Mouse (Mus musculus): ENCODE results near the gene Man1a. TPM values are rescaled to one million over a fixed set of nuclear protein-coding genes. Genes with fewer than 3 reads are reported as not detected.
A peak's percentile ranks its signal among the peaks of the same experiment; 100 is the strongest.

The Man1a gene
- polyA plus RNA-seq, 1 experiment from 2014 or later, result 3.0 TPM

DNA sequence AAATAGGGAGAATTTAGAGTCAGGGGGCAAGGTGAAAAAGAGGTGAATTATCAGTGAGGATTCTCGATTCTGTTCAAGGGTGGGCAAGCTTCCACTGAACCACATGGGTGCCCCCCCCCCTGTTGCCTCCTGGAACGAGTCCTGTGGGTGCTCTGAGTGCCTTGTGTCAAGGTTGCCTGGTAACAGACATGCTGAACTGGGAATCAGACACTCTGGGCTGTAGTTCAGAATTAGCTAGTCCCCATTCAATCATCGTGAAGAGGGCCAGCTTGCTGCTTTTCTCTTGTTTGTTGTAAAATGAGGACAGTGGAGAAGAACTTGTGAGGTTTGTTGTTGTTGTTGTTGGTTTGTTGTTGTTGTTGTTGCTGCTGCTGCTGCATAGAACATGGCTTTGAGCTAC, 92.3 kb downstream of the Man1a start:
- no peak for ATAC-seq (ENCODE audit: low read depth)
- Histone ChIP-seq H3K27ac (ENCODE audit: low read length) (no peak overlapping the region), H3K4me1 (replicated peaks; ENCODE audit: control insufficient read depth, insufficient read depth, low read length) (no peaks in the 10 kb centered on the region), H3K36me3 (ENCODE audit: control insufficient read depth, insufficient read depth, low read length) (no peaks in the 10 kb centered on the region), H3K27me3 (ENCODE audit: control insufficient read depth, insufficient read depth, low read depth, low read length) (no peaks in the 10 kb centered on the region), H3K9me3 (ENCODE audit: control insufficient read depth, low read length) (no peaks in the 10 kb centered on the region), H3K9ac (ENCODE audit: low read length) (no peak overlapping the region), H3K4me2 (ENCODE audit: low read depth, low read length) (no peak overlapping the region), H3K4me3 (ENCODE audit: low read length) (no peak overlapping the region)
- WGBS, result 44% methylated on average over 3 of the region's 3 CpGs

DNA sequence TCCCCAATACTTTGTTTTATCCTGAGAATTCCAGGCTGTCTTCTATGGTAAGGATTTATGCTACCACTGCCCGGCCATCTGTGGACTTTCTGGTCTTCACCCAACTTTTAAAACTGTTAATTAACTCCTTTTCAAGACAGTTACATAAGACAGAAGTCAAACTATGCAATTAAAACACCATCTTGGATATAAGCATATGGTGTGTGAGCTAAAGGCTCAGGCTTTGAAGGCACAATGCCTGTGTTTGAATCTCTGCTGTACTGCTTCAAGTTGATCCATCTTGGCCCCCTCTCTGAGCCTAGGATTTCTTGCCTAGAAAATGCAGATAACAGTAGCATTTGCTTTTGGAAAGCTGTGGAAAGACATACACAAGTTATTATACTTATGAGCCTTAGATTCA, 97.8 kb downstream of the Man1a start:
- H3K4me1 ChIP-seq (replicated peaks; ENCODE audit: control insufficient read depth, insufficient read depth, low read length), result no peaks in the 10 kb centered on the region; the same call in 1 of the 2 replicates
- 76% methylated on average over 1 of the region's 1 CpGs for WGBS
- no peak overlapping the region for H3K27ac ChIP-seq (ENCODE audit: low read length)
- H3K4me3 ChIP-seq (ENCODE audit: low read length), result no peak overlapping the region
- no peak overlapping the region for H3K9ac ChIP-seq (ENCODE audit: low read length)
- ATAC-seq (ENCODE audit: low read depth), result no peak
- no peaks in the 10 kb centered on the region for H3K9me3 ChIP-seq (ENCODE audit: control insufficient read depth, low read length)
- H3K27me3 ChIP-seq (ENCODE audit: control insufficient read depth, insufficient read depth, low read depth, low read length), result no peaks in the 10 kb centered on the region
- no peaks in the 10 kb centered on the region for H3K36me3 ChIP-seq (ENCODE audit: control insufficient read depth, insufficient read depth, low read length)
- H3K4me2 ChIP-seq (ENCODE audit: low read depth, low read length), result no peak overlapping the region

GRCm38 (mm10) chr10:53974180-53974579, 102.2 kb downstream of the Man1a start:
- no peaks in the 10 kb centered on the region for H3K27me3 ChIP-seq (ENCODE audit: control insufficient read depth, insufficient read depth, low read depth, low read length)
- no peak overlapping the region for H3K9ac ChIP-seq (ENCODE audit: low read length)
- H3K9me3 ChIP-seq (ENCODE audit: control insufficient read depth, low read length), result no peaks in the 10 kb centered on the region
- H3K4me2 ChIP-seq (ENCODE audit: low read depth, low read length), result no peak overlapping the region
- H3K27ac ChIP-seq (ENCODE audit: low read length), result no peak overlapping the region
- H3K36me3 ChIP-seq (ENCODE audit: control insufficient read depth, insufficient read depth, low read length), result no peaks in the 10 kb centered on the region
- H3K4me1 ChIP-seq (replicated peaks; ENCODE audit: control insufficient read depth, insufficient read depth, low read length), result no peaks in the 10 kb centered on the region; the same call in 1 of the 2 replicates
- no peak overlapping the region for H3K4me3 ChIP-seq (ENCODE audit: low read length)
- ATAC-seq (ENCODE audit: low read depth), result no peak

DNA sequence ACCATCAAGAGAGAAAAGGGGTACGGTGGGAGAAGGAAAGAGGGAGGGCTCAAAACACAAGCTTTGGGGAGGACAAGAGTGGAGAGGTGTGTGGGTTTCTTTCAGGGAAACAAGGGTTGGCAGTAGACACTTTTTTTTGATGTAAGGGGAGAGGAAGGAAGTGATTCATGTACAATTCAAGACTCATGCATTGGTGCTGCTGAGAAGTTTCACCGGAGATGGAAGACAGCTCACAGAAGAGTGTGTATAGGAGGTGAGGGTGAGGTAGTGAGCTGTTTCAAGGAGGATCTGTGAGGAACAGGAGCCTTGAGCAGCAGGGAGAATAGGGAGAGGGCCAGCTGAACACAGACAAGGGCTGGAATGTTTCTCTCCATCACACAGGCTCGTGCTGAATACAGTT, 116.7 kb downstream of the Man1a start:
- Histone ChIP-seq H3K36me3 (ENCODE audit: control insufficient read depth, insufficient read depth, low read length) (no peaks in the 10 kb centered on the region), H3K9ac (ENCODE audit: low read length) (no peak overlapping the region), H3K4me3 (ENCODE audit: low read length) (no peak overlapping the region), H3K27me3 (ENCODE audit: control insufficient read depth, insufficient read depth, low read depth, low read length) (no peaks in the 10 kb centered on the region), H3K27ac (ENCODE audit: low read length) (no peak overlapping the region), H3K4me2 (ENCODE audit: low read depth, low read length) (no peak overlapping the region), H3K4me1 (replicated peaks; ENCODE audit: control insufficient read depth, insufficient read depth, low read length) (no peaks in the 10 kb centered on the region), H3K9me3 (ENCODE audit: control insufficient read depth, low read length) (no peaks in the 10 kb centered on the region)
- ATAC-seq (ENCODE audit: low read depth), result no peak
- WGBS, result 53% methylated on average over 3 of the region's 3 CpGs

DNA sequence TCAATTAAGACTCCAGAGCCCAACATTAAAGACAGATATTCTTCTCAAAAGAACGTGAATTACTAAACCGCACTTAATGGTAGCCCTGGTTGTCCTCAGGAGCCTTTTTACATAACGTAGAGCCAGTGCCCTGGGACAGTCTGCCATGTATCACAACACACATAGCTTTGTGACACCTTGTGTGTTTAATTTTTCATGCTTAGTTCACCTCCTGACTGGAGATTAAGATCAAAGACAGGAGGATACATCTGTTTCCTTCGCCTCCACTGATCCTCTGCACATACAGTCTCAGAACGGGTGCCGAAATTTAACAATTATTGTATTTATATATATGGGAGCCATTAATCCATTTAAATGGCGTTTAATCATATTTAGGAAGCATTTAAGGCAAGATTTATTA, 134.8 kb downstream of the Man1a start:
- Histone ChIP-seq H3K27me3 (ENCODE audit: control insufficient read depth, insufficient read depth, low read depth, low read length) (no peaks in the 10 kb centered on the region), H3K27ac (ENCODE audit: low read length) (no peak overlapping the region), H3K4me1 (replicated peaks; ENCODE audit: control insufficient read depth, insufficient read depth, low read length) (no peaks in the 10 kb centered on the region), H3K4me2 (ENCODE audit: low read depth, low read length) (no peak overlapping the region), H3K9me3 (ENCODE audit: control insufficient read depth, low read length) (no peaks in the 10 kb centered on the region), H3K4me3 (ENCODE audit: low read length) (no peak overlapping the region), H3K36me3 (ENCODE audit: control insufficient read depth, insufficient read depth, low read length) (no peaks in the 10 kb centered on the region), H3K9ac (ENCODE audit: low read length) (no peak overlapping the region)
- no peak for ATAC-seq (ENCODE audit: low read depth)
- WGBS, result 45% methylated on average over 7 of the region's 7 CpGs

DNA sequence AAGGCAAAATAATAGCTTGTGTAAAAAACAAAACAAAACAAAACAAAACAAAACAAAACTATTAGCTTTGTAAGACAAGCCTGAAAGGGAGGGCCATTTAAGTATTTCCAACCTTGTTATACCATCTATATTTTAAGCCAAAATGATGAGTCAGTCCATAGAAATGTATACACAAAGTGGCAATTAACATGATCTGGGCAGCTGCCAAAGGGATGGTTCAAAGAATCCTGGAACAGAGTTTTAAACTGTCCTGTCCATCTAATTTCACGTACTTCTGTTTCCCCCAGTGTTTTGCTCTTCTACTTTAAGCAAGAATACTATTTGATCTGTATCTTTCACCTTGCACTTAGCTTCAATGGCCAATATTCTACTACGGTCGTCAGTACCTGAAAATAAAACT, 138.2 kb downstream of the Man1a start:
- Histone ChIP-seq H3K27me3 (ENCODE audit: control insufficient read depth, insufficient read depth, low read depth, low read length) (no peaks in the 10 kb centered on the region), H3K27ac (ENCODE audit: low read length) (no peak overlapping the region), H3K4me3 (ENCODE audit: low read length) (no peak overlapping the region), H3K9me3 (ENCODE audit: control insufficient read depth, low read length) (no peaks in the 10 kb centered on the region), H3K36me3 (ENCODE audit: control insufficient read depth, insufficient read depth, low read length) (no peaks in the 10 kb centered on the region), H3K9ac (ENCODE audit: low read length) (no peak overlapping the region), H3K4me1 (replicated peaks; ENCODE audit: control insufficient read depth, insufficient read depth, low read length) (peaks cover 2% of the 10 kb centered on the region; the same call in 1 of the 2 replicates), H3K4me2 (ENCODE audit: low read depth, low read length) (no peak overlapping the region)
- WGBS, result 44% methylated on average over 3 of the region's 3 CpGs
- peak; percentile 28; the same call in 1 of the 2 replicates for ATAC-seq (ENCODE audit: low read depth)

DNA sequence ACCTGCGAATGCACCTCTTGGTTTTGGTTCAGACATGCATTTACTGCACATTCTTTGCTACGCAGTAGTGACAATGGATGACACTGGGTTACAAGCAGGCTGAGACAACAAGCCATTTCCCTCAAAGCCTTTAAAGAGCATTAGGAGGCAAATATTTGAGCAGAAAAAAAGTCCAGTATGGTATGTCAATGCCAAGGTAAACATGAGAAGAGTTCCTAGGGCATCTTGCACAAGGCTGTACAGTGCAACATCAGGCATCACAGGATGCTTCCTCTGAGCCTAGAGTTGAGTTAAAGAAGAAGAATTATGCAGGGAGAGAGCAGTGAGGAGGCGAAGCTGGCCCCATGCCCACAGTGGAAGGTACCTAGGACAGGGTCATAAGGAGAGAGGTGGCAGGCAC, 140.3 kb downstream of the Man1a start:
- WGBS, result 67% methylated on average over 3 of the region's 3 CpGs
- Histone ChIP-seq H3K9ac (ENCODE audit: low read length) (no peak overlapping the region), H3K9me3 (ENCODE audit: control insufficient read depth, low read length) (no peaks in the 10 kb centered on the region), H3K27me3 (ENCODE audit: control insufficient read depth, insufficient read depth, low read depth, low read length) (no peaks in the 10 kb centered on the region), H3K4me3 (ENCODE audit: low read length) (no peak overlapping the region), H3K27ac (ENCODE audit: low read length) (no peak overlapping the region), H3K4me2 (ENCODE audit: low read depth, low read length) (no peak overlapping the region), H3K4me1 (replicated peaks; ENCODE audit: control insufficient read depth, insufficient read depth, low read length) (peaks cover 2% of the 10 kb centered on the region; the same call in 1 of the 2 replicates), H3K36me3 (ENCODE audit: control insufficient read depth, insufficient read depth, low read length) (no peaks in the 10 kb centered on the region)
- ATAC-seq (ENCODE audit: low read depth), result no peak

DNA sequence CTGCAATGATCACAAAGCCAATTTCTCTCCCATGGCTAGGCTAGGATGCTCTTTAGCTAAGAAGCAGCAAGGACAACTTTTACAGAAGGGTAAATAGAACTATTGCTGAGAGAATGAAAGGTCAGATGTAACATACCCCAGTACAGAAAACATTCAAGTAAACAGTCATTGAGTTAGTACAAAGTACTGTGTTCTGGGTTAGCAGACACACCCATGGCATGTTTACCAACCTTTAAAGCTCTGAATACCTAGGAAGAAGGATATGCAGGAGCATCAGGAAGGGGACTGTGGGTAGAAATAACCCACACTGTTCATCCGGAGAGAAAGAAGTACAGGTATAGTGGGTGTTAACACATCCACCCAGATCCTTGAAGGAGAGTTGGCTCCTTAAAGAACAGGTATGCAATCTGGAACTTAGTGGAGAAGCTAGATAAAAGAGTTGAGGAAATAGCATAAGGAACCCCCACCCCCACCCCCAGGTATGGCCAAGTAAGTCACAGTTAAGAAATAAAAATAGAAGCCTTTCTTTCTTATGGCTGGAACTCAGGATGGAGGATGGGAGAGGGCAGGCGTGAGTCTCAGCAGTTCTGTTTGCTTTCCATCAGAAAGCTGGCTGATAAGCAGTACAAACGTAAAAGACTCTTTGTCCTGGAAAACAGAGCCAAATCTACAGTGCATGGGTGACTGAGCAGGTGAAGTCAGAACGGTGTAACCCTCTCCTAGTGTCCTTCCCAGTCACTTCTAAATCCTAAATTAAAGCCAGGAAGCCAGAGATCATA, 146.5 kb downstream of the Man1a start:
- peak overlapping the region; percentile 43 for H3K27ac ChIP-seq (ENCODE audit: low read length)
- 38% methylated on average over 4 of the region's 4 CpGs for WGBS
- ATAC-seq (ENCODE audit: low read depth), result peak; percentile 76

GRCm38 (mm10) chr10:53927904-53928303, 148.5 kb downstream of the Man1a start:
- ATAC-seq (ENCODE audit: low read depth), result no peak
- H3K27ac ChIP-seq (ENCODE audit: low read length), result no peak overlapping the region
- no peak overlapping the region for H3K9ac ChIP-seq (ENCODE audit: low read length)
- no peaks in the 10 kb centered on the region for H3K36me3 ChIP-seq (ENCODE audit: control insufficient read depth, insufficient read depth, low read length)
- no peaks in the 10 kb centered on the region for H3K9me3 ChIP-seq (ENCODE audit: control insufficient read depth, low read length)
- no peak overlapping the region for H3K4me2 ChIP-seq (ENCODE audit: low read depth, low read length)
- WGBS, result 72% methylated on average over 5 of the region's 5 CpGs
- H3K4me3 ChIP-seq (ENCODE audit: low read length), result no peak overlapping the region
- H3K27me3 ChIP-seq (ENCODE audit: control insufficient read depth, insufficient read depth, low read depth, low read length), result no peaks in the 10 kb centered on the region
- no peaks in the 10 kb centered on the region for H3K4me1 ChIP-seq (replicated peaks; ENCODE audit: control insufficient read depth, insufficient read depth, low read length)

More for the DNA sequence above, 146.5 kb downstream of the Man1a start:
- Histone ChIP-seq H3K9me3 (ENCODE audit: control insufficient read depth, low read length) (no peaks in the 10 kb centered on the region), H3K9ac (ENCODE audit: low read length) (no peak overlapping the region), H3K4me1 (replicated peaks; ENCODE audit: control insufficient read depth, insufficient read depth, low read length) (no peaks in the 10 kb centered on the region), H3K36me3 (ENCODE audit: control insufficient read depth, insufficient read depth, low read length) (no peaks in the 10 kb centered on the region), H3K4me3 (ENCODE audit: low read length) (no peak overlapping the region), H3K27me3 (ENCODE audit: control insufficient read depth, insufficient read depth, low read depth, low read length) (no peaks in the 10 kb centered on the region), H3K4me2 (ENCODE audit: low read depth, low read length) (no peak overlapping the region)

Measured in lung, embryonic 16.5 days (tissue).